Mouse (Mus musculus) embryonic facial prominence, embryonic 15.5 days (tissue): ENCODE data around the gene Ubp1. TPM values are rescaled to one million over a fixed set of nuclear protein-coding genes. Genes with fewer than 3 reads are reported as not detected.

ENCODE experiments used
- ATAC-seq: fragments of 200-750 bp; cut with Nextera tagmentation; 2 replicates; pipeline ENCODE4 v1.8.0; 2017; ENCODE audit warnings: low read depth, moderate TSS enrichment; ENCODE audit not compliant: insufficient number of reproducible peaks, low FRiP score, low TSS enrichment
- H3K27ac ChIP-seq: fragments of 300-500 bp; sonication (generic); replicated peaks from 2 replicates; pipeline ENCODE4 v1.5.1; 2015; ENCODE audit warnings: mild to moderate bottlenecking, inconsistent platforms
- H3K27me3 ChIP-seq: fragments of 300-500 bp; sonication (generic); 2 replicates; pipeline ENCODE4 v1.6.1; 2015; ENCODE audit warnings: inconsistent platforms
- H3K36me3 ChIP-seq: fragments of 300-500 bp; sonication (generic); 2 replicates; pipeline ENCODE4 v1.6.1; 2015; ENCODE audit warnings: mild to moderate bottlenecking, inconsistent platforms
- H3K4me1 ChIP-seq: fragments of 300-500 bp; sonication (generic); 2 replicates; pipeline ENCODE4 v1.6.1; 2015; ENCODE audit warnings: inconsistent platforms
- H3K4me2 ChIP-seq: fragments of 300-500 bp; sonication (generic); replicated peaks from 2 replicates; pipeline ENCODE4 v1.6.1; 2015; ENCODE audit warnings: mild to moderate bottlenecking, inconsistent platforms
- H3K4me3 ChIP-seq: fragments of 300-500 bp; sonication (generic); replicated peaks from 2 replicates; pipeline ENCODE4 v1.5.1; 2015; ENCODE audit warnings: mild to moderate bottlenecking, inconsistent platforms
- H3K9ac ChIP-seq: fragments of 300-500 bp; sonication (generic); 2 replicates; pipeline ENCODE4 v1.6.1; 2015; ENCODE audit warnings: inconsistent platforms
- H3K9me3 ChIP-seq: fragments of 300-500 bp; sonication (generic); replicated peaks from 2 replicates; pipeline ENCODE4 v1.6.1; 2016; ENCODE audit warnings: inconsistent platforms
- WGBS: fragments of 180-500 bp; shearing (Covaris S2); methylation state at CpG from one replicate; pipeline ENCODE4 v1.1.7; 2015; 5-methylcytosine and 5-hydroxymethylcytosine counted together
- polyA plus RNA-seq: library from polyadenylated mRNA; unstranded; fragments of >200 nt; fragmentation: Nextera tagmentation; extraction: Ambion mirVana; gene quantifications from 2 replicates; pipeline ENCODE4 v1.2.1, GENCODE M21; 2015

Ubp1 gene
- polyA plus RNA-seq, 1 experiment from 2014 or later = 35.6 TPM

- Histone ChIP-seq H3K9ac (no peak overlapping the region), H3K4me3 (no peak overlapping the region), H3K27ac (no peak overlapping the region), H3K27me3 (no peaks in the 10 kb centered on the region), H3K4me2 (no peak overlapping the region), H3K4me1 (no peaks in the 10 kb centered on the region), H3K36me3 (peaks cover 72% of the 10 kb centered on the region), H3K9me3 (no peaks in the 10 kb centered on the region)
- 86% methylated on average over 8 of the region's 8 CpGs for WGBS
- ATAC-seq = no peak
These were observed 38.7 kb downstream of the Ubp1 start for GRCm38 (mm10) chr9:113969399-113969798.

GRCm38 (mm10) chr9:113970041-113970440, 39.3 kb downstream of the Ubp1 start:
- Histone ChIP-seq H3K9ac (no peak overlapping the region), H3K4me1 (no peaks in the 10 kb centered on the region), H3K27ac (no peak overlapping the region), H3K9me3 (no peaks in the 10 kb centered on the region), H3K27me3 (no peaks in the 10 kb centered on the region), H3K4me2 (no peak overlapping the region), H3K36me3 (peaks cover 74% of the 10 kb centered on the region), H3K4me3 (no peak overlapping the region)
- ATAC-seq = no peak
- WGBS = 91% methylated on average over 14 of the region's 14 CpGs

- Histone ChIP-seq H3K27me3 (no peaks in the 10 kb centered on the region), H3K27ac (no peak overlapping the region), H3K9ac (no peak overlapping the region), H3K9me3 (no peaks in the 10 kb centered on the region), H3K4me2 (no peak overlapping the region), H3K36me3 (peaks cover 80% of the 10 kb centered on the region), H3K4me1 (no peaks in the 10 kb centered on the region), H3K4me3 (no peak overlapping the region)
- WGBS = 63% methylated on average over 8 of the region's 8 CpGs
- no peak for ATAC-seq
These were observed 40.9 kb downstream of the Ubp1 start for GRCm38 (mm10) chr9:113971615-113972014.

GRCm38 (mm10) chr9:113973857-113974256, 43.1 kb downstream of the Ubp1 start:
- Histone ChIP-seq H3K4me1 (no peaks in the 10 kb centered on the region), H3K27ac (no peak overlapping the region), H3K36me3 (peaks cover 78% of the 10 kb centered on the region), H3K4me3 (no peak overlapping the region), H3K27me3 (no peaks in the 10 kb centered on the region), H3K4me2 (no peak overlapping the region), H3K9ac (no peak overlapping the region), H3K9me3 (no peaks in the 10 kb centered on the region)
- 85% methylated on average over 4 of the region's 4 CpGs for WGBS
- ATAC-seq = no peak

GRCm38 (mm10) chr9:113974945-113975344, 44.2 kb downstream of the Ubp1 start:
- no peak overlapping the region for H3K4me2 ChIP-seq
- H3K36me3 ChIP-seq = peaks cover 80% of the 10 kb centered on the region
- 89% methylated on average over 4 of the region's 4 CpGs for WGBS
- no peak for ATAC-seq
- H3K27ac ChIP-seq = no peak overlapping the region
- H3K9me3 ChIP-seq = no peaks in the 10 kb centered on the region
- no peak overlapping the region for H3K9ac ChIP-seq
- H3K4me1 ChIP-seq = no peaks in the 10 kb centered on the region
- no peaks in the 10 kb centered on the region for H3K27me3 ChIP-seq
- H3K4me3 ChIP-seq = no peak overlapping the region

- no peak for ATAC-seq
- 77% methylated on average over 7 of the region's 7 CpGs for WGBS
- no peak overlapping the region for H3K4me2 ChIP-seq
- no peaks in the 10 kb centered on the region for H3K4me1 ChIP-seq
- no peak overlapping the region for H3K27ac ChIP-seq
- no peak overlapping the region for H3K9ac ChIP-seq
- no peaks in the 10 kb centered on the region for H3K27me3 ChIP-seq
- peaks cover 77% of the 10 kb centered on the region for H3K36me3 ChIP-seq
- H3K9me3 ChIP-seq = no peaks in the 10 kb centered on the region
- no peak overlapping the region for H3K4me3 ChIP-seq
These were observed 44.7 kb downstream of the Ubp1 start for GRCm38 (mm10) chr9:113975442-113975841.

- Histone ChIP-seq H3K27ac (no peak overlapping the region), H3K27me3 (no peaks in the 10 kb centered on the region), H3K4me1 (no peaks in the 10 kb centered on the region), H3K4me3 (no peak overlapping the region), H3K9ac (no peak overlapping the region), H3K36me3 (peaks cover 68% of the 10 kb centered on the region), H3K9me3 (no peaks in the 10 kb centered on the region), H3K4me2 (no peak overlapping the region)
- WGBS = 94% methylated on average over 10 of the region's 10 CpGs
- no peak for ATAC-seq
These were observed 45.5 kb downstream of the Ubp1 start for GRCm38 (mm10) chr9:113976264-113976663.

- H3K4me3 ChIP-seq = no peak overlapping the region
- H3K27me3 ChIP-seq = no peaks in the 10 kb centered on the region
- H3K27ac ChIP-seq = no peak overlapping the region
- 68% methylated on average over 11 of the region's 11 CpGs for WGBS
- no peak overlapping the region for H3K9ac ChIP-seq
- ATAC-seq = no peak
- no peak overlapping the region for H3K4me2 ChIP-seq
- H3K4me1 ChIP-seq = no peaks in the 10 kb centered on the region
- no peaks in the 10 kb centered on the region for H3K9me3 ChIP-seq
- H3K36me3 ChIP-seq = peaks cover 66% of the 10 kb centered on the region
These were observed 46.6 kb downstream of the Ubp1 start for GRCm38 (mm10) chr9:113977225-113977840.

GRCm38 (mm10) chr9:113978656-113979055, 47.9 kb downstream of the Ubp1 start:
- no peak overlapping the region for H3K4me3 ChIP-seq
- no peaks in the 10 kb centered on the region for H3K4me1 ChIP-seq
- H3K27me3 ChIP-seq = no peaks in the 10 kb centered on the region
- H3K9me3 ChIP-seq = no peaks in the 10 kb centered on the region
- H3K9ac ChIP-seq = no peak overlapping the region
- H3K27ac ChIP-seq = no peak overlapping the region
- H3K36me3 ChIP-seq = peaks cover 57% of the 10 kb centered on the region
- H3K4me2 ChIP-seq = no peak overlapping the region
- ATAC-seq = no peak
- 80% methylated on average over 7 of the region's 7 CpGs for WGBS

GRCm38 (mm10) chr9:113979356-113979755, 48.6 kb downstream of the Ubp1 start:
- WGBS = 93% methylated on average over 13 of the region's 13 CpGs
- ATAC-seq = no peak
- Histone ChIP-seq H3K4me1 (no peaks in the 10 kb centered on the region), H3K4me2 (no peak overlapping the region), H3K27me3 (no peaks in the 10 kb centered on the region), H3K9me3 (no peaks in the 10 kb centered on the region), H3K4me3 (no peak overlapping the region), H3K36me3 (peaks cover 50% of the 10 kb centered on the region), H3K27ac (no peak overlapping the region), H3K9ac (no peak overlapping the region)

- Histone ChIP-seq H3K27me3 (no peaks in the 10 kb centered on the region), H3K36me3 (peaks cover 30% of the 10 kb centered on the region), H3K4me1 (no peaks in the 10 kb centered on the region), H3K27ac (no peak overlapping the region), H3K4me2 (no peak overlapping the region), H3K9ac (no peak overlapping the region), H3K4me3 (no peak overlapping the region), H3K9me3 (no peaks in the 10 kb centered on the region)
- WGBS = 73% methylated on average over 16 of the region's 16 CpGs
- no peak for ATAC-seq
These were observed 50.6 kb downstream of the Ubp1 start for GRCm38 (mm10) chr9:113981099-113981880.

- H3K27ac ChIP-seq = no peak overlapping the region
- H3K27me3 ChIP-seq = no peaks in the 10 kb centered on the region
- no peaks in the 10 kb centered on the region for H3K4me1 ChIP-seq
- 89% methylated on average over 2 of the region's 2 CpGs for WGBS
- ATAC-seq = no peak
- no peaks in the 10 kb centered on the region for H3K9me3 ChIP-seq
- no peak overlapping the region for H3K9ac ChIP-seq
- peaks cover 22% of the 10 kb centered on the region for H3K36me3 ChIP-seq
- H3K4me2 ChIP-seq = no peak overlapping the region
- no peak overlapping the region for H3K4me3 ChIP-seq
These were observed 51.7 kb downstream of the Ubp1 start for GRCm38 (mm10) chr9:113982451-113982850.
